Mouse (Mus musculus) midbrain, embryonic 13.5 days (tissue): Measurements from ENCODE around the gene Nppb. TPM values are rescaled to one million over a fixed set of nuclear protein-coding genes. Genes with fewer than 3 reads are reported as not detected.

ENCODE experiments used
- ATAC-seq: fragments of 200-750 bp; cut with Nextera tagmentation; 2 replicates; pipeline ENCODE4 v1.8.0; 2017; ENCODE audit warnings: mild to moderate bottlenecking, moderate TSS enrichment, moderate library complexity
- H3K27ac ChIP-seq: fragments of 300-500 bp; sonication (generic); 2 replicates; pipeline ENCODE4 v1.5.1; 2015; ENCODE audit warnings: inconsistent platforms, mild to moderate bottlenecking, moderate library complexity
- H3K27me3 ChIP-seq: fragments of 300-500 bp; sonication (generic); 2 replicates; pipeline ENCODE4 v1.6.1; 2015; ENCODE audit warnings: mild to moderate bottlenecking, inconsistent platforms
- H3K36me3 ChIP-seq: fragments of 300-500 bp; sonication (generic); 2 replicates; pipeline ENCODE4 v1.6.1; 2015; ENCODE audit warnings: mild to moderate bottlenecking, inconsistent platforms
- H3K4me1 ChIP-seq: fragments of 300-500 bp; sonication (generic); replicated peaks from 2 replicates; pipeline ENCODE4 v1.6.1; 2015; ENCODE audit warnings: inconsistent platforms
- H3K4me2 ChIP-seq: fragments of 300-500 bp; sonication (generic); replicated peaks from 2 replicates; pipeline ENCODE4 v1.6.1; 2015; ENCODE audit warnings: moderate library complexity, mild to moderate bottlenecking, inconsistent platforms
- H3K4me3 ChIP-seq: fragments of 300-500 bp; sonication (generic); replicated peaks from 2 replicates; pipeline ENCODE4 v1.5.1; 2015; ENCODE audit warnings: mild to moderate bottlenecking, inconsistent platforms
- H3K9ac ChIP-seq: fragments of 300-500 bp; sonication (generic); replicated peaks from 2 replicates; pipeline ENCODE4 v1.6.1; 2015; ENCODE audit warnings: mild to moderate bottlenecking, inconsistent platforms
- H3K9me3 ChIP-seq: fragments of 300-500 bp; sonication (generic); 2 replicates; pipeline ENCODE4 v1.6.1; 2016; ENCODE audit warnings: mild to moderate bottlenecking, inconsistent platforms
- WGBS: fragments of 180-500 bp; shearing (Covaris S2); methylation state at CpG from one replicate; pipeline ENCODE4 v1.1.7; 2015; 5-methylcytosine and 5-hydroxymethylcytosine counted together
- polyA plus RNA-seq: library from polyadenylated mRNA; unstranded; fragments of >200 nt; fragmentation: Nextera tagmentation; extraction: Ambion mirVana; gene quantifications from 2 replicates; pipeline ENCODE4 v1.2.1, GENCODE M21; 2015

The Nppb gene
- 0.36 TPM in 1 of 2 replicates, not detected in the other for polyA plus RNA-seq

DNA sequence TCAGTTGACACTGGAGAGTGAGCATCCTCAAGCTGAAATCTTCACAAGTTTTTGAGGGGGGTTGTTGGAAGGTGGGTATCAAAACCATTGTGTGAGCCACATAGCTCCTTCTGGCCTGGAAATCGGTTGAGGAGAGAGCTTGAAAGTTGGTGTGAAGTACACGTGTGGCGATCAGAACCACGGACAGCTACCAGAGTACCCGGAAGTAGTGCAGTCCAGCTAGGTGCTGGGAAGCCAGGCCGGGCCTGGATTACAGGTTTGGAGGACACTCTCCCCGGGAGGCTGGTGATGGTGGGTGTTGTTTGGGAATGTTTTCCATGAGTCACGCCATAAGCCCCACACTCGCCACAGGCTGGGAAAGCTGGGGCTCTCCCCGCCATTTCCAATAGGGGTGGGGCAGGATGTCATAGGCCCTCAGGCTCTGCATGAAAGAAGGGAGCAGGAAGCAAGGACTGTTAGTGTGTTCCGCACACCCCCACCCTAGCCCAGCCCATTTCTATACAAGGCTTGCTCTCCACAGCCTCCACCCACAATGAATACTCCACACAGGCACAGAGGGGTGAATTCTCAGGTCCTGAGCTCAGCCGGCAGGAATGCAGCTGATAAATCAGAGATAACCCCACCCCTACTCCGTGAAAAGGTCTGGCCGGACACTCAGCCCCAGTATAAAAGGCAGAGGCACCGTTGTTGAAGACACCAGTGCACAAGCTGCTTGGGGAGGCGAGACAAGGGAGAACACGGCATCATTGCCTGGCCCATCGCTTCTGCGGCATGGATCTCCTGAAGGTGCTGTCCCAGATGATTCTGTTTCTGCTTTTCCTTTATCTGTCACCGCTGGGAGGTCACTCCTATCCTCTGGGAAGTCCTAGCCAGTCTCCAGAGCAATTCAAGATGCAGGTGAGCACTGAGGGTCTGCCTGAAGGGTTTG is at the start of gene Nppb:
Gene Nppb, plus strand, starts transcription at position 584 of the 928 bp plus-strand sequence.
- H3K4me2 ChIP-seq = no peak within 1 kb of the TSS
- no peaks in the 10 kb centered on the region for H3K4me1 ChIP-seq
- no peaks in the 10 kb centered on the region; the same call in 1 of the 2 replicates for H3K27me3 ChIP-seq
- H3K9me3 ChIP-seq = no peaks in the 10 kb centered on the region
- H3K9ac ChIP-seq = no peak within 1 kb of the TSS
- no peaks in the 10 kb centered on the region for H3K36me3 ChIP-seq
- no peak within 1 kb of the TSS for H3K4me3 ChIP-seq
- ATAC-seq = no peak
- 37% methylated on average over 20 of the region's 20 CpGs for WGBS
- no peak within 1 kb of the TSS for H3K27ac ChIP-seq

- H3K4me1 ChIP-seq = peaks cover 14% of the 10 kb centered on the region
- H3K27me3 ChIP-seq = peaks cover 11% of the 10 kb centered on the region
- peak overlapping the region; percentile 84 for H3K4me2 ChIP-seq
- H3K4me3 ChIP-seq = peak overlapping the region; percentile 57
- no peaks in the 10 kb centered on the region for H3K9me3 ChIP-seq
- 24% methylated on average over 9 of the region's 9 CpGs for WGBS
- no peaks in the 10 kb centered on the region for H3K36me3 ChIP-seq
- H3K27ac ChIP-seq = no peak overlapping the region
- ATAC-seq = no peak
- H3K9ac ChIP-seq = peak overlapping the region; percentile 69
Observed at GRCm38 (mm10) chr4:147935904-147936303, 49.7 kb upstream of the Nppb start.

GRCm38 (mm10) chr4:147936331-147936954 is 49.1 kb upstream of the Nppb start, which contains the start of gene Plod1:
TSS of gene Plod1 (minus strand) at chr4:147936767.
- under 1% methylated on average over 50 of the region's 51 CpGs for WGBS
- H3K27ac ChIP-seq = no peak within 1 kb of the TSS
- H3K27me3 ChIP-seq = peaks cover 11% of the 10 kb centered on the region
- H3K9me3 ChIP-seq = no peaks in the 10 kb centered on the region
- ATAC-seq = peak; percentile 49
- H3K4me1 ChIP-seq = peaks cover 16% of the 10 kb centered on the region
- H3K4me2 ChIP-seq = peak within 1 kb of the TSS; percentile 84
- H3K9ac ChIP-seq = peak within 1 kb of the TSS; percentile 69
- peak within 1 kb of the TSS; percentile 57 for H3K4me3 ChIP-seq
- H3K36me3 ChIP-seq = no peaks in the 10 kb centered on the region

- no peak for ATAC-seq
- H3K36me3 ChIP-seq = no peaks in the 10 kb centered on the region
- peaks cover 22% of the 10 kb centered on the region for H3K4me1 ChIP-seq
- H3K9ac ChIP-seq = peak overlapping the region; percentile 69; the same call in 1 of the 2 replicates
- no peaks in the 10 kb centered on the region for H3K9me3 ChIP-seq
- H3K27ac ChIP-seq = no peak overlapping the region
- H3K27me3 ChIP-seq = peaks cover 11% of the 10 kb centered on the region
- WGBS = 42% methylated on average over 3 of the region's 3 CpGs
- H3K4me3 ChIP-seq = peak overlapping the region; percentile 57
- peak overlapping the region; percentile 84 for H3K4me2 ChIP-seq
Observed at GRCm38 (mm10) chr4:147937021-147937420, 48.6 kb upstream of the Nppb start.

- no peak overlapping the region for H3K4me3 ChIP-seq
- H3K9me3 ChIP-seq = no peaks in the 10 kb centered on the region
- WGBS = 52% methylated on average over 5 of the region's 5 CpGs
- H3K36me3 ChIP-seq = no peaks in the 10 kb centered on the region
- H3K4me2 ChIP-seq = no peak overlapping the region
- H3K27me3 ChIP-seq = peaks cover 11% of the 10 kb centered on the region
- H3K4me1 ChIP-seq = peaks cover 27% of the 10 kb centered on the region
- H3K9ac ChIP-seq = no peak overlapping the region
- no peak overlapping the region for H3K27ac ChIP-seq
- ATAC-seq = no peak
Observed at GRCm38 (mm10) chr4:147937486-147937885, 48.1 kb upstream of the Nppb start.

- Histone ChIP-seq H3K4me2 (no peak overlapping the region), H3K9ac (no peak overlapping the region), H3K27ac (no peak overlapping the region), H3K36me3 (0 out of 2 replicates have a peak, but pooled peaks cover 5% of the 10 kb centered on the region), H3K4me1 (peaks cover 36% of the 10 kb centered on the region), H3K9me3 (no peaks in the 10 kb centered on the region), H3K4me3 (no peak overlapping the region), H3K27me3 (peaks cover 11% of the 10 kb centered on the region)
- ATAC-seq = no peak
- WGBS = 81% methylated on average over 14 of the region's 14 CpGs
Observed at GRCm38 (mm10) chr4:147938148-147939096, 47.2 kb upstream of the Nppb start.

GRCm38 (mm10) chr4:147940111-147940510 is 45.5 kb upstream of the Nppb start:
- Histone ChIP-seq H3K27ac (peak overlapping the region; percentile 53; the same call in 1 of the 2 replicates), H3K9me3 (no peaks in the 10 kb centered on the region), H3K36me3 (peaks cover 19% of the 10 kb centered on the region), H3K4me2 (peak overlapping the region; percentile 100), H3K4me3 (no peak overlapping the region), H3K4me1 (peaks cover 39% of the 10 kb centered on the region), H3K27me3 (peaks cover 11% of the 10 kb centered on the region), H3K9ac (no peak overlapping the region)
- WGBS = 50% methylated on average over 9 of the region's 9 CpGs
- ATAC-seq = no peak

GRCm38 (mm10) chr4:147940576-147941044 is 45.0 kb upstream of the Nppb start, which contains the start of gene 2510039O18Rik:
TSS of gene 2510039O18Rik (plus strand) at chr4:147940895.
- WGBS = 2% methylated on average over 22 of the region's 35 CpGs
- Histone ChIP-seq H3K36me3 (peaks cover 24% of the 10 kb centered on the region), H3K4me3 (peak within 1 kb of the TSS; percentile 97), H3K4me1 (peaks cover 39% of the 10 kb centered on the region), H3K9me3 (no peaks in the 10 kb centered on the region), H3K27me3 (peaks cover 11% of the 10 kb centered on the region), H3K4me2 (peak within 1 kb of the TSS; percentile 100), H3K9ac (peak within 1 kb of the TSS; percentile 94), H3K27ac (peak within 1 kb of the TSS; percentile 65)
- peak; percentile 65 for ATAC-seq

DNA sequence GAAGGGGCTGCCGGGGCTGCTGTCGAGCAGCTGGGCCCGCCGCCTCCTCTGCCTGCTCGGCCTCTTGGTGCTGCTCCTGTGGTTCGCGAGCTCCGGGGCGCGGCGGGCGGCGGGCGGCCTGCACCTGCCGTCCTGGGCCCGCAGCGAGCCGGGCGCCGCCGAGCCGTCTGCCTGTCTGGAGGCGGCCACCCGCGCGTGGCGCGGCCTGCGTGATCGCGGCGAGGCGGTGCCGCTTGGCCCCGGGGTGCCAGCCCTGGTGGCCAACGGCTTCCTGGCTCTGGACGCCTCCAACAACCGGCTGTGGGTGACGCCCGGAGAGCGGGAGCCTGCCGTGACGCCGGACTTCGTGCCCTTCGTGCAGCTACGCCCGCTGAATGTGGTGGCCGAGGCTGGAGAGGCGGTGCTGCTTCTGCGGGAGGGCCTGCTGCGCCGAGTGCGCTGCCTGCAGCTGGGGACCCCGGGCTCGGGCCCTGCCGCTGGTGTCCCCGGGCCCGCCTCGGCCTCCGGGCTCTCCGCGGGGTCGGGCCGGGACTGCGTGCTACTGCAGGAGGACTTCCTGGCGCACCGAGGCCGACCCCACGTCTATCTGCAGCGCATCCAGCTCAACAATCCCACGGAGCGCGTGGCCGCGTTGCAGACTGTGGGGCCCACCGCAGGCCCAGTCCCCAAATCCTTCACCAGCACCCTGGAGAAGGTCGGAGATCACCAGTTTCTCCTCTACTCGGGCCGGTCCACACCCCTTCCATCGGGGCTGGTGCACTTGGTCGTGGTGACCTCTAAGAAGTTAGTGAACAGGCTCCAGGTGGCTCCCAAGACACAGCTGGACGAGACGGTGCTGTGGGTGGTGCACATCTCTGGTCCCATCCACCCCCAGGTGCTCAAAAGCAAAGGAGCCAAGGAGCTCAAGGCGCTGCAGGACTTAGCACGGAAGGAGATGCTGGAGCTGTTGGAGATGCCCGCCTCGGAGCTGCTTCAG is 44.3 kb upstream of the Nppb start:
- Histone ChIP-seq H3K4me2 (peak overlapping the region; percentile 100), H3K4me1 (peaks cover 36% of the 10 kb centered on the region)
- 8% methylated on average over 85 of the region's 88 CpGs for WGBS

DNA sequence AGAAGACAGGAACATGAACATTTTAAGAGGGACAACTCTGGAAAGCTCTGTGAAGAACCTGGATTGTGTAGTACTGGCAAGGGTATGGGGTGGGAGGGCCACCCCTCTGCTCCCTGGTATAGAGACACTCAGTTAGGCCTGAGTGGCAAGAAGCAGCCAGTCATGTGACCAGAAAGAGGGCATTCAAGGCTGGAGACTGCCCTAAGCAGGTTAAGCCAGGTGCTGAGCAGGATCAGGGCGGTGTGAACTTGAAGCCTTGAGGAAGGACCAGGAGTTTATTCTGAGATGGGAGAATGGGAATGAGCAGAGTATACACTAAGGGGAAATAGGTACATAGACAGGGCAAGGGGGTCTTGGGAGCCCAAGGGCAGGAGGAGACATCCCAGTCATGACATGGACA is 42.6 kb upstream of the Nppb start:
- Histone ChIP-seq H3K4me3 (no peak overlapping the region), H3K9me3 (no peaks in the 10 kb centered on the region), H3K27ac (no peak overlapping the region), H3K4me1 (peaks cover 33% of the 10 kb centered on the region), H3K36me3 (peaks cover 47% of the 10 kb centered on the region), H3K27me3 (no peaks in the 10 kb centered on the region), H3K9ac (no peak overlapping the region), H3K4me2 (peak overlapping the region; percentile 100)
- WGBS = 95% methylated on average over 1 of the region's 1 CpGs
- ATAC-seq = no peak

More for the DNA sequence above, 44.3 kb upstream of the Nppb start:
- peak; percentile 66 for ATAC-seq
- Histone ChIP-seq H3K27ac (peak overlapping the region; percentile 65), H3K27me3 (peaks cover 11% of the 10 kb centered on the region), H3K9ac (peak overlapping the region; percentile 94), H3K4me3 (peak overlapping the region; percentile 97), H3K9me3 (no peaks in the 10 kb centered on the region), H3K36me3 (peaks cover 31% of the 10 kb centered on the region)
